Mouse (Mus musculus): Measurements from ENCODE around the gene Olfr1373. TPM values are rescaled to one million over a fixed set of nuclear protein-coding genes. Genes with fewer than 3 reads are reported as not detected.
"Not testable (repeated sequence)": the region's sequence is repeated elsewhere in the genome, so short reads cannot be mapped to it uniquely, and the experiment has no call there.

Gene Olfr1373
- polyA plus RNA-seq (2012; ENCODE audit: insufficient read depth, insufficient read length, low replicate concordance, missing spikeins), result not detected in 2 replicates

- not testable (repeated sequence) for H3K4me1 ChIP-seq (ENCODE audit: control insufficient read depth, insufficient read depth, low read length); H3K4me3 ChIP-seq (ENCODE audit: insufficient read depth, low read depth, low read length); H3K27ac ChIP-seq (ENCODE audit: insufficient read depth, low read depth, low read length)
- WGBS, result 81% methylated on average over 1 of the region's 1 CpGs
These were observed at the start of gene Olfr1373 for GRCm38 (mm10) chr11:52145428-52145827. Gene Olfr1373 (minus strand): TSS chr11:52145528.

DNA sequence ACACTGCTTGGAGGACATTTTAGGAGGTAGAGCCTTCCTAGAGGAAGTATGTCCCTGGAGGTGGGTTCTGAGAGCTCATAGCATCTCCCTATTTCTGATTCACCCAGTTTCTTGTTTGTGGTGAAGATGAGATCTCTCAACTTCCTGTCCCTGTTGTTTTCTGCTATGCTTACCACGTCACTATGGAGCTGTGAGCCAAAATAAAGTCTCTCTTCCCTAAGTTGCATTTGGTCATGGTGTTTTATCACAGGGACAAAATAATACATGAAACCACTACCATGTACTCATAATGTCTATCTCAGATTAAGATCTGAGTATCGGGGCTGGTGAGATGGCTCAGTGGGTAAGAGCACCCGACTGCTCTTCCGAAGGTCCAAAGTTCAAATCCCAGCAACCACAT lies 35.3 kb upstream of the Olfr1373 start:
- not testable (repeated sequence) for H3K27ac ChIP-seq (ENCODE audit: insufficient read depth, low read depth, low read length); H3K4me1 ChIP-seq (ENCODE audit: control insufficient read depth, insufficient read depth, low read length); H3K4me3 ChIP-seq (ENCODE audit: insufficient read depth, low read depth, low read length)
- 92% methylated on average over 4 of the region's 4 CpGs for WGBS

DNA sequence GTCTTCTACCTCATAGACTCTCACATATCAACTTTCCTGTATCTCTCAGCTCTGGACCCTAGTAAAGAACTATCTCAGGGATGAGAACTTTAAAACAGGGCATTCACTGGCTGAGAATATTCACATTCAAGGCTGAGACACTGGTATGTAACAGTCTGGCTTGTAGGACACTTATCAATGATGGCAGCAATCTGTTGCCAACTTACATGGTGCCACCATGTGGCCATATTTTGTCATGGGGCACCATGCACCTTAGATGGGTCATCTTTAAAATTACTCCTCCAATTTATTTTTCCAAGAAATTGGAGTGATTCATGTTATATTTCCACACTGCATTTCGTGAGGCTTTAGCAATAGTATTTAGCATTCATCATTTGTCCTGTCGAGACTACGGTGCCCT lies 34.6 kb upstream of the Olfr1373 start:
- 89% methylated on average over 2 of the region's 3 CpGs for WGBS
- not testable (repeated sequence) for H3K27ac ChIP-seq (ENCODE audit: insufficient read depth, low read depth, low read length); H3K4me1 ChIP-seq (ENCODE audit: control insufficient read depth, insufficient read depth, low read length); H3K4me3 ChIP-seq (ENCODE audit: insufficient read depth, low read depth, low read length)

- WGBS, result 18% methylated on average over 12 of the region's 12 CpGs
- TF ChIP-seq CTCF (IDR thresholded peaks at IDR 0.05; ENCODE audit: insufficient read depth, low read depth, low read length) (no peak), POLR2A (IDR thresholded peaks at IDR 0.05; ENCODE audit: insufficient read depth, low read depth, low read length) (no peak)
- H3K4me3 ChIP-seq (ENCODE audit: insufficient read depth, low read depth, low read length), result peak overlapping the region; percentile 34; the same call in 1 of the 2 replicates
These were observed 23.1 kb upstream of the Olfr1373 start for GRCm38 (mm10) chr11:52168461-52168860.

DNA sequence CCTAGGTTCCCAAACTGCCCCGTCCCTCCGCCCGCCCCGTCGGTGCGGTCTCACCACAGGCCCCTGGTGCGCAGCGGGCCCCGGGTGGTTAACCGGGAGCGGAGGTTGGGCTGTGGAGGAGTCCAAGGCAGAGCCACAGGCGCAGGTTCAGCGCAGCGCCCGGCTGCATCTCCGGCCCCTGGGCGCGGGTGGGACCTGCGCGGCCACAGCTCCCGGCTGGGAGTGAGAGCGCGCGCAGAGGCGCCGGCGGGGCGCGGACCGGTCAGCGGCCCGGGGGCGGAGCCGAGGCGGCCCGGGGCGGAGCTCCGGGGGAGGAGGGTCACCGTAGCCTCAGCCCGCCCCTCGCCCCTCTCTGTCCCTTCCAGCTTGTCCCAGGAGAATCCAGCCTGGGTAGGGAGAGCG lies 22.6 kb upstream of the Olfr1373 start:
- H3K27ac ChIP-seq (ENCODE audit: insufficient read depth, low read depth, low read length); H3K4me1 ChIP-seq (ENCODE audit: control insufficient read depth, insufficient read depth, low read length): not testable (repeated sequence)
- peak overlapping the region; percentile 34 for H3K4me3 ChIP-seq (ENCODE audit: insufficient read depth, low read depth, low read length)
- WGBS, result 4% methylated on average over 40 of the region's 42 CpGs

More at GRCm38 (mm10) chr11:52168461-52168860, 23.1 kb upstream of the Olfr1373 start:
- H3K4me1 ChIP-seq (ENCODE audit: control insufficient read depth, insufficient read depth, low read length), result peaks cover 7% of the 10 kb centered on the region
- no peak overlapping the region for H3K27ac ChIP-seq (ENCODE audit: insufficient read depth, low read depth, low read length)

- no peak overlapping the region for H3K4me3 ChIP-seq (ENCODE audit: insufficient read depth, low read depth, low read length)
- H3K4me1 ChIP-seq (ENCODE audit: control insufficient read depth, insufficient read depth, low read length), result peaks cover 7% of the 10 kb centered on the region
- 1% methylated on average over 21 of the region's 21 CpGs for WGBS
- H3K27ac ChIP-seq (ENCODE audit: insufficient read depth, low read depth, low read length), result no peak overlapping the region
- TF ChIP-seq CTCF (IDR thresholded peaks at IDR 0.05; ENCODE audit: insufficient read depth, low read depth, low read length) (no peak), POLR2A (IDR thresholded peaks at IDR 0.05; ENCODE audit: insufficient read depth, low read depth, low read length) (no peak)
These were observed 21.8 kb upstream of the Olfr1373 start for GRCm38 (mm10) chr11:52167126-52167525.

DNA sequence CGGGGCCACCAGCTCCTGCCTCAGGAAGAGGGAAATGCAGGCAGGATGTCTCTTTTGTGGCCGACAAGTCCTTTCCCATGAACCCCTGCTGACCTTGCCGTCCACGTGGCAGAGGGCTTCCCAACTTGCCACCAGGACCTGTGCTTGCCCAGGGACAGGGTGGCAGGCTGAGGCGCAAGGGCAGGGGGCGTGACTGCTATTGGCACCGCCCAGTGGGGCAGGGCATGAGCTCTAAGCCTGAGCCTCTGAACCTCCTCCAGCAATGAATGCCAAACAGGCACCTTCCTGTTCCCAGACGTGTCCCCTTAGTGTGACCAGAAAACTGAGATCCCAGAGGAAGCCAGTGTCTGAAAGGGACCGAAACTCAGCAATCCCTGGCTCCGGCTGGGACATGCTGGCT lies 18.6 kb upstream of the Olfr1373 start:
- no peak overlapping the region for H3K27ac ChIP-seq (ENCODE audit: insufficient read depth, low read depth, low read length)
- H3K4me3 ChIP-seq (ENCODE audit: insufficient read depth, low read depth, low read length), result no peak overlapping the region
- peaks cover 7% of the 10 kb centered on the region for H3K4me1 ChIP-seq (ENCODE audit: control insufficient read depth, insufficient read depth, low read length)
- 43% methylated on average over 10 of the region's 10 CpGs for WGBS
- no peak for TF ChIP-seq POLR2A (IDR thresholded peaks at IDR 0.05; ENCODE audit: insufficient read depth, low read depth, low read length)

DNA sequence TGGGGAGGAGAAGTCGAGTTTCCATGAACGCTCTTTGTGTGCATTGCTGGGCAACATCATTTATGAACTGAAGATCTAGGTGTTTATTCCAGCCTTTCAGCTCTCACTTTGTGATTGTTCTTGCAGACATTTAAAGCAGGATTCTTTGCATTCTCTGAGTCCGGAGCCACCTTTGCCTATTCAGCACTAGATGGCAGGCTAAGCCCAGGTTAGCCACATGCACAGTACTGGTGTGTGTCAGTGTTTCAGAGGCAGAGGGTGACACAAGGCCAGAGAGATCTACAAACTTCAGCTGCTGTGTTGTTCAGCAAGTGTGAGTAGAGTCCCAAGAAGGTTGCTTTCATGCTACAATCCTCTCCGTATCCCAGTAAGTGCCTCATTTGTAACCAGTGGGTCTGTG lies 1.7 kb downstream of the Olfr1373 start:
- H3K4me1 ChIP-seq (ENCODE audit: control insufficient read depth, insufficient read depth, low read length); H3K4me3 ChIP-seq (ENCODE audit: insufficient read depth, low read depth, low read length); H3K27ac ChIP-seq (ENCODE audit: insufficient read depth, low read depth, low read length): not testable (repeated sequence)
- WGBS, result 41% methylated on average over 4 of the region's 4 CpGs

DNA sequence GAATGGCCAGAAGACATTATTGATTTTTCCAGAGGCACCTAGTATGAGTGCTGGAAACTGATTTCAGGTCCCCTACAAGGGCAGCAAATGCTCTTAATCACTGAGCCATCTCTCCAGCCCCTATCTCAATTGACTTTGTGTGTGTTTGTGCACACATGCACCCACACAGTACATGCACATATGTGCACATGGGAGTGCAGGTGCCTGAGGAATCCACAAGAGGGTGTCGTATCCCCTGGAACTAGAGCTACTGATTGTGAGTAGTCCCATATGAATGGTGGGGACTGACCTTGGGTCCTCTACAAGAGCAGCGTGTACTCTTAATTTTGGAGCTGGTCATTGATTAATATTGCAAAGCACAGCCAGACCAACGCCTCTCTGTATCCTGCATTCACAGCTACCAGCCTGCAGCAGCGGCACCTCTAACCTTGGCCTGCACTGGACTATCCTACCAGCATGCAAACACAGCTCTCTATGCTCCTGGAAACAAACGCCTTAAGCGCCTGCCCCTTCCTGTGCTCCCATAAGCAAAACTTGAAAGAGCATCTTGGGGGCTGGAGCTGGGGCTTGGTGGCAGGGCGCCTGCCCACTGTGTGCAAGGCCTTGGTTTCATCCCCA lies 14.8 kb downstream of the Olfr1373 start:
- Histone ChIP-seq H3K4me3 (ENCODE audit: insufficient read depth, low read depth, low read length) (no peak overlapping the region), H3K4me1 (ENCODE audit: control insufficient read depth, insufficient read depth, low read length) (peaks cover 9% of the 10 kb centered on the region), H3K27ac (ENCODE audit: insufficient read depth, low read depth, low read length) (no peak overlapping the region)
- WGBS, result 79% methylated on average over 7 of the region's 7 CpGs
- TF ChIP-seq POLR2A (IDR thresholded peaks at IDR 0.05; ENCODE audit: insufficient read depth, low read depth, low read length) (no peak), CTCF (IDR thresholded peaks at IDR 0.05; ENCODE audit: insufficient read depth, low read depth, low read length) (no peak)

GRCm38 (mm10) chr11:52129621-52130450 lies 15.5 kb downstream of the Olfr1373 start:
- peaks cover 9% of the 10 kb centered on the region for H3K4me1 ChIP-seq (ENCODE audit: control insufficient read depth, insufficient read depth, low read length)
- 42% methylated on average over 10 of the region's 10 CpGs for WGBS
- no peak overlapping the region for H3K27ac ChIP-seq (ENCODE audit: insufficient read depth, low read depth, low read length)
- TF ChIP-seq POLR2A (IDR thresholded peaks at IDR 0.05; ENCODE audit: insufficient read depth, low read depth, low read length), result no peak
- no peak for TF ChIP-seq CTCF (IDR thresholded peaks at IDR 0.05; ENCODE audit: insufficient read depth, low read depth, low read length)
- no peak overlapping the region for H3K4me3 ChIP-seq (ENCODE audit: insufficient read depth, low read depth, low read length)

All from olfactory bulb, adult 2 months (tissue).